Mouse (Mus musculus): ENCODE data around the gene Mta1.

Mta1 gene

GRCm38 (mm10) chr12:113131601-113132000 lies 33.5 kb downstream of the Mta1 start:
- in situ Hi-C loops (cut with MboI; ENCODE audit: unreplicated experiment in 2 of 2), result no loop called here

GRCm38 (mm10) chr12:113132567-113132966 lies 34.5 kb downstream of the Mta1 start:
- in situ Hi-C loops (cut with MboI; ENCODE audit: unreplicated experiment in 2 of 2), result no loop called here

- in situ Hi-C loops (cut with MboI; ENCODE audit: unreplicated experiment in 2 of 2), result no loop called here
Measured at GRCm38 (mm10) chr12:113133260-113133659, 35.2 kb downstream of the Mta1 start.

GRCm38 (mm10) chr12:113133861-113134403 lies 35.9 kb downstream of the Mta1 start:
- in situ Hi-C loops (cut with MboI; ENCODE audit: unreplicated experiment in 2 of 2), result no loop called here

GRCm38 (mm10) chr12:113134502-113134901 lies 36.4 kb downstream of the Mta1 start:
- in situ Hi-C loops (cut with MboI; ENCODE audit: unreplicated experiment in 2 of 2), result no loop called here

GRCm38 (mm10) chr12:113135401-113135800 lies 37.3 kb downstream of the Mta1 start:
- in situ Hi-C loops (cut with MboI; ENCODE audit: unreplicated experiment in 2 of 2), result no loop called here

- in situ Hi-C loops (cut with MboI; ENCODE audit: unreplicated experiment in 2 of 2), result no loop called here
Measured at GRCm38 (mm10) chr12:113136492-113137020, 38.5 kb downstream of the Mta1 start.

GRCm38 (mm10) chr12:113137260-113138213 lies 39.5 kb downstream of the Mta1 start:
- in situ Hi-C loops (cut with MboI; ENCODE audit: unreplicated experiment in 2 of 2), result no loop called here

- in situ Hi-C loops (cut with MboI; ENCODE audit: unreplicated experiment in 2 of 2), result no loop called here
Measured at GRCm38 (mm10) chr12:113138291-113138690, 40.2 kb downstream of the Mta1 start.

GRCm38 (mm10) chr12:113138901-113139864 lies 41.1 kb downstream of the Mta1 start:
- in situ Hi-C loops (cut with MboI; ENCODE audit: unreplicated experiment in 2 of 2), result no loop called here

- in situ Hi-C loops (cut with MboI; ENCODE audit: unreplicated experiment in 2 of 2), result no loop called here
Measured at GRCm38 (mm10) chr12:113139908-113140615, 42.0 kb downstream of the Mta1 start, which contains the start of gene Crip2. Crip2 (plus strand) TSS chr12:113140236.

GRCm38 (mm10) chr12:113140616-113141411 lies 42.7 kb downstream of the Mta1 start:
- in situ Hi-C loops (cut with MboI; ENCODE audit: unreplicated experiment in 2 of 2), result no loop called here

- in situ Hi-C loops (cut with MboI; ENCODE audit: unreplicated experiment in 2 of 2), result no loop called here
Measured at GRCm38 (mm10) chr12:113141531-113141973, 43.5 kb downstream of the Mta1 start.

- in situ Hi-C loops (cut with MboI; ENCODE audit: unreplicated experiment in 2 of 2), result no loop called here
Measured at GRCm38 (mm10) chr12:113142021-113142975, 44.2 kb downstream of the Mta1 start.

GRCm38 (mm10) chr12:113143164-113143563 lies 45.1 kb downstream of the Mta1 start:
- in situ Hi-C loops (cut with MboI; ENCODE audit: unreplicated experiment in 2 of 2), result no loop called here

- in situ Hi-C loops (cut with MboI; ENCODE audit: unreplicated experiment in 2 of 2), result no loop called here
Measured at GRCm38 (mm10) chr12:113144001-113144756, 46.1 kb downstream of the Mta1 start.

- in situ Hi-C loops (cut with MboI; ENCODE audit: unreplicated experiment in 2 of 2), result loop anchor here (5.0 kb wide), 1 partner anchor 42 kb away; the partner anchor contains the start of gene Tmem121 (in 2 of the 2)
Measured at GRCm38 (mm10) chr12:113144886-113145285, 46.8 kb downstream of the Mta1 start.
